Comparison of ENCODE assay signal across 10 mouse cellular contexts in the genomic region with DNA sequence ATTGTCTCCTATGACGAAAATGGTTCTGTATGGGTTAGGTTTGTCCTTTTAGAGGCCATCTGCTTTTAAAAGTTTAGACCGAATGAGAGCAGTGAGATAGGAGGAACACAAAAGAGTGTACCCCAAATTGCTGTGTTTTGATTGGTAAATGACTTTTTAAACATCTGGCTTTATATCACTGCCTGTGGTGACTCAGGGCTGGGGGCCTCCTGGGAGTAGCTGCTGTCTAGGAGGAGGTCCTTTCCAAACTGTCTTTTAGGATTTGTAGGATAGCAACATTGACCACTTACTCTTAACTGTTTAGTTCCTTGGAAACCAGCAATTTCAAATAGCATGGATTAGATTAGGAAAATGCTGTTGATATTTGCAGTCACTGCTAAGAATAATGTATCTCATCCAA. TPM values are rescaled to one million over a fixed set of nuclear protein-coding genes. Genes with fewer than 3 reads are reported as not detected.
DNase-seq lines count a peak whose midpoint lies in the region; ATAC-seq and TF ChIP-seq lines count a peak whose summit lies in the region.
"Had no signal": no experiment of that assay in that cellular context is flagged by ENCODE, and none has a peak within 500 bp of the region (broad histone marks: within the 10 kb centered on the region; RNA-seq: fewer than 3 reads in every experiment).

No protein-coding gene starts in this region.

- no peaks in the 10 kb centered on the region for H3K9me3 ChIP-seq in hindbrain, embryonic 15.5 days
- H3K9me3 ChIP-seq in hindbrain, embryonic 16.5 days (ENCODE audit: control insufficient read depth, low read length): no peaks in the 10 kb centered on the region
- H3K9me3 ChIP-seq in midbrain, embryonic 16.5 days (replicated peaks; ENCODE audit: control insufficient read depth, low read length, poor library complexity, severe bottlenecking): no peaks in the 10 kb centered on the region
- no peaks in the 10 kb centered on the region for H3K9me3 ChIP-seq in midbrain, embryonic 13.5 days
- H3K9me3 ChIP-seq in intestine, postnatal 0 days (ENCODE audit: control insufficient read depth): no peaks in the 10 kb centered on the region

- no peak overlapping the region for H3K9ac ChIP-seq in hindbrain, embryonic 15.5 days
- H3K9ac ChIP-seq in hindbrain, embryonic 16.5 days (ENCODE audit: low read depth, low read length): no peak overlapping the region
- no peak overlapping the region for H3K9ac ChIP-seq in midbrain, embryonic 16.5 days (ENCODE audit: low read depth, low read length)
- H3K9ac ChIP-seq in midbrain, embryonic 13.5 days (replicated peaks): no peak overlapping the region
- H3K9ac ChIP-seq in intestine, postnatal 0 days (ENCODE audit: low read depth, low read length): no peak overlapping the region

- peaks cover 9% of the 10 kb centered on the region for H3K4me1 ChIP-seq in hindbrain, embryonic 15.5 days (replicated peaks)
- H3K4me1 ChIP-seq in hindbrain, embryonic 16.5 days (ENCODE audit: control insufficient read depth, insufficient read depth, low read depth, low read length): peaks cover 3% of the 10 kb centered on the region; the same call in 1 of the 2 replicates
- H3K4me1 ChIP-seq in midbrain, embryonic 16.5 days (ENCODE audit: control insufficient read depth, insufficient read depth, low read length): peaks cover 11% of the 10 kb centered on the region; the same call in 1 of the 2 replicates
- H3K4me1 ChIP-seq in midbrain, embryonic 13.5 days (replicated peaks): peaks cover 15% of the 10 kb centered on the region
- H3K4me1 ChIP-seq in intestine, postnatal 0 days (replicated peaks; ENCODE audit: control insufficient read depth, insufficient read depth, low read length): 0 out of 2 replicates have a peak, but pooled peaks cover 3% of the 10 kb centered on the region

- no peak overlapping the region for H3K27ac ChIP-seq in hindbrain, embryonic 15.5 days (replicated peaks)
- no peak overlapping the region for H3K27ac ChIP-seq in hindbrain, embryonic 16.5 days (ENCODE audit: low read depth, low read length)
- H3K27ac ChIP-seq in midbrain, embryonic 16.5 days (ENCODE audit: low read length): no peak overlapping the region
- no peak overlapping the region for H3K27ac ChIP-seq in midbrain, embryonic 13.5 days
- no peak overlapping the region for H3K27ac ChIP-seq in intestine, postnatal 0 days (ENCODE audit: low read depth, low read length)

- peaks cover 17% of the 10 kb centered on the region for H3K36me3 ChIP-seq in hindbrain, embryonic 15.5 days
- H3K36me3 ChIP-seq in hindbrain, embryonic 16.5 days (ENCODE audit: control insufficient read depth, insufficient read depth, low read length): no peaks in the 10 kb centered on the region
- H3K36me3 ChIP-seq in midbrain, embryonic 16.5 days (ENCODE audit: control insufficient read depth, insufficient read depth, low read length): no peaks in the 10 kb centered on the region
- peaks cover 10% of the 10 kb centered on the region; the same call in 1 of the 2 replicates for H3K36me3 ChIP-seq in midbrain, embryonic 13.5 days
- H3K36me3 ChIP-seq in intestine, postnatal 0 days (ENCODE audit: control insufficient read depth, insufficient read depth): 0 out of 2 replicates have a peak, but pooled peaks cover 8% of the 10 kb centered on the region

- intact Hi-C loops in left cerebral cortex, postnatal 25 days (cut with DNase I): no loop called here

- 0 out of 2 replicates have a peak overlapping the region, but pooled peaks have one; percentile 76 for H3K4me2 ChIP-seq in hindbrain, embryonic 15.5 days
- H3K4me2 ChIP-seq in hindbrain, embryonic 16.5 days (ENCODE audit: low read length): no peak overlapping the region; the same call in 1 of the 2 replicates
- peak overlapping the region; percentile 83; the same call in 1 of the 2 replicates for H3K4me2 ChIP-seq in midbrain, embryonic 16.5 days (ENCODE audit: low read length)
- no peak overlapping the region for H3K4me2 ChIP-seq in midbrain, embryonic 13.5 days (replicated peaks)
- H3K4me2 ChIP-seq in intestine, postnatal 0 days (replicated peaks; ENCODE audit: low read depth): peak overlapping the region; percentile 75; the same call in 1 of the 2 replicates

- no peaks in the 10 kb centered on the region for H3K27me3 ChIP-seq in hindbrain, embryonic 15.5 days
- H3K27me3 ChIP-seq in hindbrain, embryonic 16.5 days (replicated peaks; ENCODE audit: control insufficient read depth, insufficient read depth, low read length): no peaks in the 10 kb centered on the region
- no peaks in the 10 kb centered on the region for H3K27me3 ChIP-seq in midbrain, embryonic 16.5 days (ENCODE audit: control insufficient read depth, insufficient read depth, low read depth, low read length)
- no peaks in the 10 kb centered on the region for H3K27me3 ChIP-seq in midbrain, embryonic 13.5 days
- H3K27me3 ChIP-seq in intestine, postnatal 0 days (replicated peaks; ENCODE audit: control insufficient read depth, insufficient read depth, low read length): no peaks in the 10 kb centered on the region
- H3K27me3 ChIP-seq: CH12.LX had no signal

- H3K4me3 ChIP-seq in hindbrain, embryonic 15.5 days: no peak overlapping the region
- no peak overlapping the region for H3K4me3 ChIP-seq in hindbrain, embryonic 16.5 days (ENCODE audit: low read length)
- no peak overlapping the region for H3K4me3 ChIP-seq in midbrain, embryonic 16.5 days (ENCODE audit: low read depth, low read length)
- H3K4me3 ChIP-seq in midbrain, embryonic 13.5 days (replicated peaks): no peak overlapping the region
- H3K4me3 ChIP-seq in intestine, postnatal 0 days (ENCODE audit: low read depth, low read length): no peak overlapping the region

- DNase-seq in adrenal gland, postnatal 25 days: no peak
- DNase-seq in left cerebral cortex, postnatal 25 days (ENCODE audit: low spot score in 2 of 2): no peak
- DNase-seq in cerebellum, adult 11-12 months: no peak
- DNase-seq: right cerebral cortex, adult 18-20 months had no signal

- no peak for ATAC-seq in hindbrain, embryonic 15.5 days (ENCODE audit: low FRiP score, low read depth)
- no peak for ATAC-seq in hindbrain, embryonic 16.5 days
- no peak for ATAC-seq in midbrain, embryonic 16.5 days
- ATAC-seq in midbrain, embryonic 13.5 days: no peak
- ATAC-seq in intestine, postnatal 0 days: no peak

- 82% methylated on average over 2 of the region's 2 CpGs for WGBS in hindbrain, embryonic 15.5 days
- 77% methylated on average over 2 of the region's 2 CpGs for WGBS in hindbrain, embryonic 16.5 days
- 87% methylated on average over 2 of the region's 2 CpGs for WGBS in midbrain, embryonic 16.5 days
- WGBS in midbrain, embryonic 13.5 days: 88% methylated on average over 2 of the region's 2 CpGs
- 81% methylated on average over 2 of the region's 2 CpGs for WGBS in intestine, postnatal 0 days

- no peak for TF ChIP-seq CTCF in intestine, postnatal 0 days (IDR thresholded peaks at IDR 0.05; ENCODE audit: low read depth)

RNA-seq across cellular contexts. Expression of a gene that starts 1.3 kb away (rescaled TPM):
- polyA plus RNA-seq in hindbrain, embryonic 15.5 days (2015; fragmentation: Nextera tagmentation; extraction: Ambion mirVana): 4.3 and 5.0 TPM in 2 replicates
- polyA plus RNA-seq in hindbrain, embryonic 16.5 days (2015; fragmentation: Nextera tagmentation; extraction: Ambion mirVana): 3.3 and 3.5 TPM in 2 replicates
- polyA plus RNA-seq in midbrain, embryonic 16.5 days (2015; fragmentation: Nextera tagmentation; extraction: Ambion mirVana): 3.5 and 4.3 TPM in 2 replicates
- 3.4 and 4.2 TPM in 2 replicates for polyA plus RNA-seq in midbrain, embryonic 13.5 days (2015; fragmentation: Nextera tagmentation; extraction: Ambion mirVana)
- polyA plus RNA-seq in intestine, postnatal 0 days (2015; fragmentation: Nextera tagmentation; extraction: Ambion mirVana): 1.6 and 2.4 TPM in 2 replicates
- total RNA-seq in adrenal gland, postnatal 25 days (2021): 20.0 and 31.6 TPM in 2 replicates
- 1 to 10 TPM; 7.1 to 9.3 TPM for total RNA-seq in left cerebral cortex, postnatal 25 days (2021)

RNA-seq across cellular contexts. Expression of a gene that starts 20.9 kb away (rescaled TPM):
- polyA plus RNA-seq in hindbrain, embryonic 15.5 days (2015; fragmentation: Nextera tagmentation; extraction: Ambion mirVana): 34.6 and 34.8 TPM in 2 replicates
- polyA plus RNA-seq in hindbrain, embryonic 16.5 days (2015; fragmentation: Nextera tagmentation; extraction: Ambion mirVana): 35.8 and 37.6 TPM in 2 replicates
- polyA plus RNA-seq in midbrain, embryonic 16.5 days (2015; fragmentation: Nextera tagmentation; extraction: Ambion mirVana): 30.0 and 32.3 TPM in 2 replicates
- polyA plus RNA-seq in midbrain, embryonic 13.5 days (2015; fragmentation: Nextera tagmentation; extraction: Ambion mirVana): 34.0 and 36.4 TPM in 2 replicates
- polyA plus RNA-seq in intestine, postnatal 0 days (2015; fragmentation: Nextera tagmentation; extraction: Ambion mirVana): 23.6 and 24.7 TPM in 2 replicates
- 15.6 and 27.9 TPM in 2 replicates for total RNA-seq in adrenal gland, postnatal 25 days (2021)
- 10 to 100 TPM; 40.6 to 46.8 TPM for total RNA-seq in left cerebral cortex, postnatal 25 days (2021)

RNA-seq across cellular contexts. Expression of a gene that starts 21.1 kb away (rescaled TPM):
- 25.4 and 27.7 TPM in 2 replicates for polyA plus RNA-seq in hindbrain, embryonic 15.5 days (2015; fragmentation: Nextera tagmentation; extraction: Ambion mirVana)
- 25.3 and 26.8 TPM in 2 replicates for polyA plus RNA-seq in hindbrain, embryonic 16.5 days (2015; fragmentation: Nextera tagmentation; extraction: Ambion mirVana)
- polyA plus RNA-seq in midbrain, embryonic 16.5 days (2015; fragmentation: Nextera tagmentation; extraction: Ambion mirVana): 25.0 and 26.6 TPM in 2 replicates
- polyA plus RNA-seq in midbrain, embryonic 13.5 days (2015; fragmentation: Nextera tagmentation; extraction: Ambion mirVana): 33.1 and 37.1 TPM in 2 replicates
- polyA plus RNA-seq in intestine, postnatal 0 days (2015; fragmentation: Nextera tagmentation; extraction: Ambion mirVana): 11.1 and 11.6 TPM in 2 replicates
- total RNA-seq in adrenal gland, postnatal 25 days (2021): 14.8 and 15.5 TPM in 2 replicates
- total RNA-seq in left cerebral cortex, postnatal 25 days (2021): 10 to 100 TPM; 14.8 to 15.6 TPM

Comparison
In these comparisons a context has a peak if more than half of its experiments do, and no peak if none do; other contexts are left out.
1. H3K4me2 ChIP-seq: peak in hindbrain, embryonic 15.5 days (single experiment), midbrain, embryonic 16.5 days (single experiment) and intestine, postnatal 0 days (single experiment); none in hindbrain, embryonic 16.5 days (single experiment) and midbrain, embryonic 13.5 days (single experiment).